Mouse (Mus musculus) adrenal gland, adult 2 months (tissue): ENCODE measurements around the gene Scube1. TPM values are rescaled to one million over a fixed set of nuclear protein-coding genes. Genes with fewer than 3 reads are reported as not detected.

Experiments used
- DNase-seq: peaks from one replicate; pipeline ENCODE4 v3.0.0; 2021
- polyA plus RNA-seq: library from polyadenylated mRNA; depleted of rRNA; stranded (reverse); fragments of >200 nt; gene quantifications from 2 replicates; pipeline ENCODE4 v1.2.3, GENCODE M21; 2012
- total RNA-seq, 2 experiments: library from RNA; stranded (reverse); gene quantifications; 2 replicates each; pipeline ENCODE4 v1.2.3; 2021

Scube1 gene
- total and polyA plus RNA-seq, 3 experiments = 3.2 to 15.1 (median 9.1) TPM

DNA sequence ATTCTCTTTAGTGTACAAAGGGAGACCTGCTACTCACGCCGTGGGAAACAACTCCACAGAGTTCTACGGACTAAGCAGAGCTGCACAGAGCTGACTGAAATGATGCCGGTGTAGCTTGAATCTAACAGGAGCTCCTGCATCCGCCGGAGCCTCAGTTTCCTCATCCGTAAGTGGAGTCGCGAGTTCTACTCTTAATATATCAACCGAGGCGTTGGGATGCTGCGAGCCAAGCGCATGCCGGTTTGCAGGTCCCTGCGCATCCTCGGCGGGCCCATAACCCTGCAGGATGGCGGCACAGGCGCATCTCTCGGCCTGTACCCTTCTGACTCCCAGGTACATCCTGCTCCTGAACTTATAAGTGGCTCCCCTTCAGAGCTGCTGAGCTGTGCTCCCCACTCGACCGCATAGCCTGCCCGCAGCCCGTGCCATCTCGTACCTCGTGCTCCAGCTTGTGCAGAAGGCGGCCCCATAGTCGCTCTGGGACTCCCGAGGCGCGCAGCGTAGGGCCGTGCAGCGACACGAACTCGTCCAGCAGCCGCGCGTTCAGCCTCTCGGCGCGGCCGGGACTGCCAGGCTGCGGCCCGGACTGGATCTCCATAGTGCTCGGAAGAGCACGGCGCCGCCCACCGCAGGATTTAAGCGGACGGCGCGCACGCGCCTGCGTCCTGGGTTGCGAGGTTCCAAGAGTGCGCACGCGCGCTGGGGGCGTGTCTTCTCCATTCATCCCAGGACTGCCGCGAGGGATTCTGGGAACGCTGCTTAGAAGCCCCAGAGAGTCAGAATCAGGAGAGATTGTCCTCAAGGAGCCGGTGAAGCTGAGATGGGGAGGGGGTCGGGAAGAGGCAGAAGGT, 130.1 kb downstream of the Scube1 start, which contains the start of gene Ttll12:
TSS of gene Ttll12 (minus strand) at position 645 of the 851 bp plus-strand sequence.
- DNase-seq = peak; percentile 96

DNA sequence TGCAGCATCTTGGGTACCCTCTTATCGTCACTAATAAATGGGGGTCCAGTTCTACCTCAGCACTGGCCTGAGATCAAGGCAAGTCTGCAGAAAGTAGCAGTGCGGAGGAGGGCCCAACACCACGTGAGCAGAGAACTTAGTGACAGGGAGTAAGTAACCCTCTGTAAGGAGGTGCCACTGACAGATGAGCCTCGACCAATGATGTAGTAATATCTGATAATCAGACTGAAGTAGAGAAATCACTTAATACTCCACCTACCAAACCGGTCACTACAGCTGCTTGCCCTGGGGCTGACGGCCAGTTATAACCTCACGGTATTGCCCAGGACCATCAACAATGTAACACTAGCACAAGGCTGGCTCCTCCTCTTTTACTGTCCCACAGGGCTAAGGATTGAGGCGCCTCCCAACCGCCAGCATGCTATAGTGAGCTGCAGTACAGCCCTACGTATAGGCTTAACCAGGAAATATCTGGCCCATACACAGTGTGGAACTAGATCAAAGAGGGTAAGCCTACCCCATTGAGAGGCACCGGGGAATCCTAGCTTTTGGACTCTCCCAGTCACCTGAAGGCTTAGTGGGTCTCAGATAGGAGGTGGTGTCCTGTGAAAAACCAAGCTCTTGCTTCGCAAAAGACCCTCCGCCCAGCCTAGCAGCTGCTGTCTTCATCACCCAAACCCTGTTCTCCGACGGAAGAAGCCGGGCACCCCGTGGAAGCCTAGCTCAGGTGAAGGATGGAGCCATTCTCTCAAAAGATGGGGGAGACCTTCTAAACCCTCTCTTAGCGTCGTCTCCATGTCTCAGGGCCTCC, 130.9 kb downstream of the Scube1 start:
- no peak for DNase-seq

DNA sequence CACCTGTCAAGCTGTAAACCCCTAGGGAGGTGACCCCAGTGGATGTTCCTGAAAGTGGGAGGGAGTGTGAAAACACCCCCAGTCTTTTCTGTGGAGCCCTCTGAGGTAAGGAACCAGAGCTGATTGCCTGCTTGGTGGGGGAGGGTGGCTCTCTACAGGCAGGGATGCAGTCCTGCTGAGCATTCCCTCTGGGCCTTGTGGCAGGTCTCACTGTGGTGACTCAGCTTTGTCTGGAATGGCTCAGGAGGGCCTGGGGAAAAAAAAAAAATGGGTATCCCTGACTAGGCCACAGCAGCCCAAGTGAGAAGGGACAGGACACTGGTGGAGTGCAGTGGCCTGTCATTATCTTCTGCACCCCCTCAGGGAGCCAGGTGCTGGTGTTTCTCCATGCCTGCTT, 131.6 kb downstream of the Scube1 start:
- DNase-seq = peak; percentile 68

DNA sequence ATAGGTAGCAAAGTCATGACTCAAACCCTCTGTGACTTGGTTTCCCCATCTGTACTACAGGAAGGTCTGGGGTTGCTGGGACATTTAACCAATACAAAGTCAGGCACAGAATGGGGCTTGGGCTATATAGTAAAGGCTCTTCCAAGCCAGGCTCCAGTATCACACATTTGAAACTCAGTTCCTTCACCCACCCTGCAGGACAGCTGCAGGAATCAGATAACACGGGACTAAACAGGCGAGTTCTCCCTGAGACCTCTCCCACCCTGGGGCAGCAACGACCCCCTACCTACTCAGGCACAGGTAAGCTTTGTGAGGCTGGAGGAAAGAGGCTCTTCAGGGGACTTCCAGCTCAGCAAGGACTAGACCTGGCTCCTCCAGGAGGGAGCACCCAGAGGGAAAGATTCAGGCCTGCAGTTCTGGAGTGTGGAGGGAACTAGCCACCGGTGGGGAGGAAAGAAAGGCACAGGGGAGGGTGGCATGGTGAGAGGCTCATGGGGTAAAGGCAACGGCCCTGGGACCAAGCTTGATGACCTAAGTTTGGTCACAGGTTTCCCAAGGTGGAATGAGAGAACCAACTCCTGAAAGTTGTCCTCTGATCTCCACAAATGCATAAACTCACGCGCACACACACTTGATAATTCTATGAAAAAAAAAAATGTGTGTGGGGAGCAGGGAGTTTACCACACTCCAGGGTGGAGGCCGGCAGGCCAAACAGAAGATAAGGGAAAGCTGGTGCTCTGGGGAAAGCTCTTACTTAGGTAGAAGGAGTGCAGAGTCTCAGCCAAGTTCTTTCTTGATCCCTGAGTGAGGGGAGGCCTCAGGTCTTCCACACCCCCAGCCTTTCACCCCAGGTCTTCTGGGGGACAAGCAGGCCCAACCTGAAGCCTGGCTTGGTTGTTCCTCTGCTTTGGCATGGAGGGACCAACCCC, 132.3 kb downstream of the Scube1 start:
- DNase-seq = no peak

DNA sequence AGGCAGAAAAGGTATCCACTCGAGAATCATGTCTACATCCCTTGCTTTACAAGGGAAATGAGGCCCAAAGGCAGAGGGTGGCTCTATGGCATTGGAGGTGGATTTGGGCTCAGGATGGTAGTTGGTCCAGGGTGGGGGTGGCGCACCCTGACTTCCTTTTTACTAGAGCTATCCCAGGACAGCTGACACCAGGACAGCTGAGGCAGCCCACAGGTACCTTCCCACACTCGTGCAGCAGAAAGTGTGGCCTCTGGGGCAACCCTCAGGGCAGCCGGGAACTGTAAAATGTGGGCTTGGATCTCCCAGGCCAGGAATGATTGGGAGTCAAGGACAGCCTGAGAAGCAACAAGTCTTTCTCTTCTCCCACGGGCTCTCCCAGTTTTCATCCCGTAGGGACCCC, 133.1 kb downstream of the Scube1 start:
- no peak for DNase-seq

DNA sequence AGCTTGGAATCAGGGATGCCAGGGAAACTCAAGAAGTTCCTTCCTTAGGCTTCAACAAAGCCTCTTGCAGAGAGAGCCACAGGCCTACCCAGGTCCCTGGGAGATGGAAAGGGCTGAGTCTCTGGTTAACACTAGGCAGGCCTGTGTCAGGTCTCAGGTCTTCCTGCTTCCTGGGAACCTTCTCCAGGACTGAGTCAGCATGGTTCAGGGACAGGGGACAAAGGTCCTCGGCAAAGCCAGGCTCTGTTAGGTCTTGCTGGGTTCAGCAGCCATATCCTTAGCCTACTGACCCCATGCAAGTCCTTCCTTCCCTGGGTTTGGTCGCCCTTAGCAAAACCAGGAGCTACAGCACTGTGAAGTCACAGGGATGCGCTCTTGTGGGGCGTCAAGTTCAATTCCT, 134.0 kb downstream of the Scube1 start:
- DNase-seq = no peak

DNA sequence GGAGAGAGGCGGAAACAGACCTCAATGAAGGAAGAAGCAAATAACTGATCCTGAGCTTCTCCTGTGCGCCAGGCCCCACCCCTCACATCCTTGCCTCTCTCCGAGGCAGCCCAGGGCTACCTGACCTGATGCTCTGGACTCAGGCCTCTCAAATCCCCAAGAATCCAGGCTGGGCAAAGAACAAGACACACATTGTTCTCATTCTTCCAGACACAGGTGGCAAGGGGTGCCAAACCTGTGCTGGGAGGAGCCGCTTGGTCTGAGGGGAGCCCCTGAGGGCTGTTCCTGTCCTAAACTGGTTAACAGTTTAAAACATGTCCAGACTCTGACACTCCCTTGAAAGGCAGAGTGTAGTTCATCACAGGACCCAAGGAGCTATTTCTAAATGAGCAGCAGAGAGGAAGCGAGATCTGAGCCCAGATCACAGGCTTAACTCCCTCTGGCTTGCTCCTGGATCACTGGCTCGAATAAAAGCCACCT, 140.0 kb downstream of the Scube1 start:
- no peak for DNase-seq

DNA sequence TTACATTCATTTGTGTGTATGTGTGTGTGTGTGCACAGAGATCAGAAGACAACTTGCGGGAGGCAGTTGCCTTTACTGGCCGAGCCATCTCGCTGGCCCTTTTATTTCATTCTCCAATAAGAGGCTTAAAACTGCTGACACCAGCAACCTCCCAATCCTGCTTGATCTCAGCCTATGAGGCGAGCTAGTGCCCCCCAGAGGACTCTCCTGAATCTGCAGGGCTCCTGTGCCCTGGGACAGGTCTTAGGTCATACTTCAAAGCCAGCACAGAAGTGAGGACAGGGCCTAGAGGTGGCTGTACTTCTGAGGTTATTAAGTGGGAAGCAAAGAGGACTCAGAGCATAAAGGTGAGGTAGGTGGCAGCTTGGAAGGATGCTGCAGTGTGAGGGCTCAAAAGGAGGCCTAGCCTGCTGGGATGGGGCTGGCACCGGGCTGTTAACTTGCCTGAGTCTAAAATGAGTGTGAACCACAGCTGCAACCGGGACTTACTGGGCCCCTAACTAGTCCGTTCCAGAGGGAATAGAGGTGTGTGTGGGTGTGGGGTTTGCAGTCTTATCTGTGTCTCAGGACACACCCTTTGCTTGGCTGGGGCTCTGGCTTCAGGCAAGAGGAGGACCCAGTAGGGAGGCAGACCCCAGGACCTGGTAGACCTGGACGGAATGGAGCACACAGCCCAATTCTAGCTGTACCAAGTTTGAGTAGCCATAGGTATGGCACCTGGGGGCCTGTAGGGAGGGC, 141.2 kb downstream of the Scube1 start:
- peak; percentile 78 for DNase-seq

DNA sequence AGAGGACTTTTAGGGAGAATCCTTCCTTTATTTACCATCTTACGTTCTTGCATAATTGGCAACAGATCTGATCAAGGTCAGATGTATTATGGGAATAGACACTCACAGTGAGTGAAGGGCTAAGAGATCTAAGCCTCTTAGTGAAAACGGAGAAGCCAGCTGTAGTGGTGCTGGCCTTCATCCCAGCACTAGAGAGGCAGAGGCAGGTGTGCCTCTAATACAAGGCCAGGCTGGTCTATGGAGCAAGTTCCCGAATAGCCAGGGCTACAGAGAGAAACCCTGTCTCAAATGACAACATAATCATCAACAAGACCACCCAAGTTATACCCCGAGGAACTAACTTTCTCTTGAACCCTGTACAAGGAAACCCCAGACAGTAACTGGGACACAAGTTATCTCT, 141.9 kb downstream of the Scube1 start:
- no peak for DNase-seq

DNA sequence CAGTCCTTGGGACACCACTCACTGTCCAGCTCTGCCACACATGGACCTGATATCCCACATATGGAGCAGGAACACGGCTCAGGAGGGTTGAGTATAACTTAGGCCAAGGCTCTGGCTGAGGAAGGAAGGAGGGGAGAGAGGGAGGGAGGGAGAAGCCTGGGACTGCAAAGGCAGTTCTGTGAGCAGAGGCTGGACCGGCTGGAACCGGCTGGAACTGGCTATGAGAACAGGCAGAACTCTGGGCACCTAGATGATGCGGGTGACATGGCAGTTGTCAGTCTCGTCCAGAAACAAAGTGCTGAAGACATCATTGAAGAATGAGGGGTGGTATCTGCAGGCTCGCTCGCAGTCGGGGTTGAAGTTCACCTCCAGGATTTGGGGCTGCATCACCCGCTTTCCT, 148.2 kb downstream of the Scube1 start:
- no peak for DNase-seq

DNA sequence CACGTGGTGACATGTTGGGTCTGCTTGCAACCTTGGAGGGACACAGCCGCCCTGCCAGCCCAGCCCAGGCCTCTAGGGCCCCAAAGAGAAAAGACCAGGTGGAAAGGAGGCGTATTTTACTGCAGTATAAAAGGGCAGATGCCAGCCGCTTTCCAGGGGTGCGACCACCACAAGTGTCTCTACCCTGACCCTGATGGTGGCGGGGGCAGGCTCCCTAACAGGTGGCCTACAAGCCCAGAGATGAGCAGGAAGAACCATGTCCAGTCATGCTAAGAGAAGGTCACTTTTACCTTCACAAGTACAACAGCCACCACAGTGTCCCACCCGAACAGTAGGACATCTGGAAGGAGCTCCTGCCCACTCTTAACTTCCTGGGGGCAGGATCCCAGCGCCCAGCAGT, 149.3 kb downstream of the Scube1 start:
- DNase-seq = no peak

DNA sequence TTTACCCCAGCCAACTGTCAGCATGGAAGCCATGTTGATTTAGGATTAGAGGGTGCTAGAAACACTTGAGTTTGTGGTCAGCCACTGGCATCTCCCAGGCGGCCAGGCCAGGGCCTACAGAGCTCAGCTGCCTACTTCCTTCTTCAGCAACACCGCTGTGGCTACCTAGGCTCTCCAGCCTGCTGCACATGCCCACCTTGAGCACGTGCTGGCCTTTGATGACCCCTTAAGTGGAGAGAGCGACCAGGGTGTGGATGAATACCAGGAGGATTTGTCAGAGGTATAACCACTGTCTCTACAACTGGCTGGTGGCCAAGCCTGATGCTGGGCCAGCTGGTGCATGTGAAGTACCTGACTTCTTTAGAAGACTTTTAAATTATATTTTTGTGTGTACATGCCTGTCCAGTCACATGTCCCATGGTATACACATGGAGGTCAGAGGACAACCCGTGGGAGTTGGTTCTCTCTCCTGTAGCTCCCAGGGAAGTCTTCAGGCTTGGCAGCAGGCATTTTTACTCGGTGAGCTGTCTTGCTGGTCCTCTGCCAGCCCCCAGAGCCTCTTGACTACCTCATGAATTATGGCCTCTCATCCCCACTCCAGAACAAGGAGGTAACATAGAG, 150.0 kb downstream of the Scube1 start:
- DNase-seq = peak; percentile 84

DNA sequence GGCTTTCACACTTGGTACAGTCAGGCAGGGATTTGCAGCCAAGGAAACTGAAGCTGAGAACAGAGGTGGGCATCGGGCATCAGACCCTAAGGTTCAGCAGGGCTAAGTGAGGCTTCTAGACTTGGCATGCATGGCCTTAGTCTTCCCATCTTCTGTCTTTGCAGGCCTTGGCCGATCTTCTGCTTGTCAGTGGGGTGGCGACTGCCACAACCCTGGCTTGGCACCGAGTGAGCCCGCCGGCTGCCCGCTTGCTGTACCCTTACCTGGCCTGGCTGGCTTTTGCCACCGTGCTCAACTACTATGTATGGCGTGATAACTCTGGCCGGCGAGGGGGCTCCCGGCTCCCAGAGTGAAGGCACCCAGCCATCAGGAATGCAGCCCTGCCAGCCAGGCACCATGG, 151.2 kb downstream of the Scube1 start:
- no peak for DNase-seq

DNA sequence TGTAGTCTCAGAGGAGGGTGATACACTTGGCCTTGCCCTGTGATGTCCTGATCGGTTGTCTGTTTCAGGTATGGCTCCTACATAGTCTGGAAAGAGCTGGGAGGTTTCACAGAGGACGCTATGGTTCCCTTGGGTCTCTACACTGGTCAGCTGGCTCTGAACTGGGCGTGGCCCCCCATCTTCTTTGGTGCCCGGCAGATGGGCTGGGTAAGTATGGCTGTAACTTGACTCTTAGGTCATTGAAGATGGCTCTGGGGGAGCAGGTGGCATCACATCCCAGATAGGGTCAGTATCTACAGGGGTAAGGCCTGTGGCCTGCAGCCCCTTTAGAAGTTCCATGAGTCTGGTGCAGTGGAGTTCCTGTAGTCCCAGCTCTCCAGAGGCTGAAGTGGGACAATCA, 152.7 kb downstream of the Scube1 start:
- no peak for DNase-seq

DNA sequence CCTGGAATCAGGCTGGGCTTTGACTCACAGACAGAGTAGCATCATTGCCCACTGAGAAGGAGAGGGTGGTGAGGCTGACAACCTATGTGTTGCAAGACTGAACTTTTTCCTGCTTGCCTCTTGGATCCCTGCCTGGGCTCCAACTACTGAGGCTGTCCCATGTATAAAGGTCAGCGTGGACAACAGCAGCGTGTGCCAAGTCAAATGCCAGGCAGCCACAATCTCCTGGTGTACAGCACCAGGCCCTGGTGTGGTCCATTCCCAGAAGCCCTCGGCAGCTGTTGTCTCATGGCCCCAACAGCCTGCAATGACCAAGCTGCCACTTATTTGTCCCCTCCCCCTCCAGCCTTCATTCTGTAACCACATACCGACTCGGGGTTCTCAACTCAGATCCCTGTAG, 153.2 kb downstream of the Scube1 start:
- peak; percentile 84 for DNase-seq

DNA sequence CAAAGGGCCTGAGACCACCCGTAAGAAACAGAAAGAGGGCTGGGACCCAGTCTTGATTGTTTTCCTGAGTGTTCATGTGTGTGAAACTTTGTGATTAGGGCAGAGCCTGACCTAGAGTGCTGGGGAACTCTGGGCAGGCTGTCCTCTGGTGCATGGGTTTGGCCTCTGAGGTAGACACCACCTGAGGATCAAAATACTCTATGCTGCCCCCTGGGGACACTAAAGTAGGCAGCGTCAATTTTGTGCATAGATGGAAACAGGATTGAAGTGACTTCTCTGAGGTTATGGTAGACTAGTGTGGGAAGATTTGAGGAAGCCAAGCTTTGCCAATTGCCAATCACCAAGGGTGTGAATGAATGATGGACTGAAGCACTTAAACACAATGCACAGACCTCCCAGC, 154.2 kb downstream of the Scube1 start:
- no peak for DNase-seq

DNA sequence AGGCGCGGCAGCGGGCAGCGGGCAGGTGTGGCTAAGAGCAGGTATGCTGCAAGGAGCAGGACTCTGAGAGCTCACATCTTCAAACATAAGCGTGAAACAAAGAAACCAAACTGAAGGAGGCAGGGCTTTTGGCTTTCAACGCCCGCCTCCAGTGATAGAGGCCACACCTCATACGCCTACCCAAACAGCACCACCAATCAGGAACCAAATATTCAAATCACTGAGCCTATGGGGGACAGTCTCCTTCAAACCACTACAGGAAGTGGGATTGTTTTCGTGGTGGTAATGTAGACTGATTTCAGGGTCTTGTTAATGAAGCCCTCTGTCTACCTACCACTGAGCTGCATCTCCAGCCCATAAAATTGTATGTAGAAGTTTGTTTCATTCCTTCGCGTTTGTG, 155.1 kb downstream of the Scube1 start:
- DNase-seq = no peak

DNA sequence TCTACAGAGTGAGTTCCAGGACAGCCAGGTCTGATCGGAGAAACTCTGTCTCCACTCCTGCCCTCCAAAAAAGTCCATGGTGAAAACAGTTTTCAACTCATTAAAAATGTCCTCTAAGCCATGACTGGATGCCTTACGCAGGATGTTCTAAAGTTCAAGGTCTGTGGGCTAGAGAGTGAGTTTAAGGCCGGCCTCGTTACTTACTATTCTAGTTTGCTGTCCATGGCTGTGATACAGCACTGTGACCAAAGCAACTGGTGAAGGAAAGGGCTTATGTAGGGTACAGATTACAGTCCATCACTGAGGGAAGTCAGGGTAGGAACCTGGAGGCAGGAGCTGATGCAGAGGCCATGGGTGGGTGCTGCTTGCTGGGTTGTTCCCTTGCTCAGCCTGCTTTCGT, 156.3 kb downstream of the Scube1 start:
- DNase-seq = peak; percentile 71

DNA sequence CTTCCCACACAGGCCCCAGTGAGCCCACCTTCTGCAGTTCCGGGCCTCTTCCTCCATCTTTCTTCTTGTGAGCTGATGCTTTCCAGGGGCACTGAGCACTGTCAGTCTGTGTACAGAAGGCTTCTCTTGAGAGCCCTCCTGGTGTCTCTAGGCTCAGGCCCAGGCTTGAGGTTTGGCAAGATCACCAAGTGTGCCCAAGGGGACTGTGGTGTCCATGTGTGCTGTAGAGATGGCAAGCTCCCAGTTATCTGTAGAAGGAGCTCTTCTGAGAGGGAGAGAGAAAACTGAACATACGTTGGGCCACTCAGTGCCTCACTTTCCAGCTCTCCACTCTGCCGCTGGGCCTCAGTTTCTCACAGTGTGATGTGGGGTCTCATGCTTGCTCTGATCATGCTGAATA, 157.1 kb downstream of the Scube1 start:
- DNase-seq = peak; percentile 28

DNA sequence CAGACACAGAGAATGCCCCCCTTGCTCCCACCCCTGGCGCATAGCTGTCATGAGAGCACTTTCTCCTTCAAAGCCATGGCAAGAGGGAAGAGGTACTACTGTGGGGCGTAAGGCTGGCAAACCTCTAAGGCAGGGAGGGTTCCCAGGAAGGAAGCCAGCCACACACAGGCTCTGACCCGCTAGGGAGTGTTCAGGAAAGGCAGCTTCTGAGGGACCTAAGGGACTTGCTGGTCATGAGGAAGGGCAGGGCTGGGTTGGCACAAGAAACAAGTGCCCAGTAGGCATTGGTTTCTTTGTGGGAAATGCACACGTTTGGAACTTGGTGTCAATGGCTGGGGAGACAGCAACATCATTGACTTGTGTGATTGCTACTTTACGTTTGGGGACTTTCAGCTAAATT, 158.8 kb downstream of the Scube1 start:
- peak; percentile 19 for DNase-seq

DNA sequence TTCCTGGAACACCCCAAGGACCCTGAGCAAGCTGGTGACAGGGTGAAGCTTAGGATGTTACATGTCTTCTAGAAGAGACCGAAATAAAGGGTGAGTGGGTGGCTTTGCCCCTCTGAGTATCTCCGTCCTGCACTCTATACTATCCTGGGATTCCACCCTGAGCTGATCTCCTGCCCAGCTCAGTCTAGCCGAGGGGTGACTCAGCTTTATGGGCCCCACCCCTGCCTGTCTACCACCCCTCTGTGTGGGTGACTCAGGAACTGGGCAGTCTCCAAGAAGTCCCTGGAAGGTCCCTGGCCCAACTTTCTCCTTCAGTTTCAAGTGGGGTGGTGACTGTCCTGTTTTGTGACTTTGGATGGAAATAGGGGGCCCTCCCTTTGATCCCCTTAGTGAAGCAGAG, 159.4 kb downstream of the Scube1 start:
- DNase-seq = peak; percentile 94
